Mouse (Mus musculus) CH12F3 (cell line): ENCODE results near the gene Gtf3c1.
"Not testable (repeated sequence)": the region's sequence is repeated elsewhere in the genome, so short reads cannot be mapped to it uniquely, and the experiment has no call there.

Source experiments
- in situ Hi-C: fragments of 300-500 bp; cut with MboI; formaldehyde crosslinking; loops from 2 replicates; pipeline ENCODE4 v1.14.3; 2020; ENCODE audit warnings: low sequenced_read_pairs

Gene Gtf3c1

DNA sequence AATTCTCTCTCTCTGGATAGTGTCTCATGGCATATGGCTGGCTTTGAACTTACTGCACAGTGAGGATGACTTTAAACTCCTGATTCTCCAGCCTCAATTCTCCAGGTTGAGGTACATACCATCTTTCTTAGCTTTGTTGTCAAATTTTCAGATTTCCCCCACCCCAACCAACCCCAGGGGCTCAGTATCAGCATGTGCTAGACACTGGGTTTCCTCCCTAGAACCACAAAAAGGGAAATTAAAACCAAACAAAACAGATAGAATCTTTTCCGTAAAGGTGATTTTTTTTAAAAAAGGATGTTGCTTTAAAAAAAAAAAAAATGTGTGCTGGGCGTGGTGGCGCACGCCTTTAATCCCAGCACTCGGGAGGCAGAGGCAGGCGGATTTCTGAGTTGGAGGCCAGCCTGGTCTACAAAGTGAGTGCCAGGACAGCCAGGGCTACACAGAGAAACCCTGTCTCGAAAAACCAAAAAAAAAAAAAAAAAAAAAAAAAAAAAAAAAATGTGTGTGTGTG is 6.0 kb upstream of the Gtf3c1 start:
- in situ Hi-C loops, result not testable (repeated sequence)

DNA sequence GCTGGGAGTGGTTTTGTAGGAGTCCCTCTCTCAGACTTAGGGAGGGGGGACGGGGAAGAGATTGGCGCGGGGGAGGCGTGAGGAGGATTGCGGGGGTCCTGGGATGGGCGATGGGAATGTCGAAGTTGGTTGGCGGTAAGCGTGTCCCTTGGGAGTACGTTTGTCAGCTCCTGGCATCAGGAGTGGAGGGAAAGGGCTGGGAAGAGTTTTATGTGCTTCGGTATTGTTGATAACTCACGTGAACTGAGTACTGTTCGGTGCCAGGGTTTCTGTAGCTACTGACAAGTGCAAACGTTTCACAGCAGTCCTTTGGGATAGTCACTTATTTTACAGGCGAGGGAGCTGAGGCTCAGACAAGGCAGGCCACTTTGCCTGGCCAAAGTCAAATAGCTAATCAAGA is 520 bp upstream of the Gtf3c1 start:
- in situ Hi-C loops, result no loop called here

DNA sequence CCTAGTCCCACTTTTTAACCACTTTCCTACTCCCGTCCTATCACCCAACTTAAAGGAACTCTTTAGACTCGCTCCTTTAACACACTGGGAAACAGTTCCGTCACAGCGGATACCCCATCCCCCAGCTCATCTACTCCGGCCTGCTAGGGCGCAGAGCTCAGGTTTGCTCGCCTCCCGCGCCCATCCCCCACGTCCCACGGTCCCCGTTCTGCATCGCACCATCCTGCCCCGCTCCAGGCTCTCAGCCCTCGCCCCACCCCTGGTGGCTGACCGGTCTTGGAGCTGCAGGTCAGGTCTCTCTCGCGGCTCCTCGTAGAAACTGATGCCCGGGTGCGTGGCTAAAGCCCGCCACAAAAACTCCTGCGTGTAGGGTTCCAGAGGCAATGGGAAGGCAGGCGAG is 394 bp downstream of the Gtf3c1 start:
- in situ Hi-C loops, result no loop called here

DNA sequence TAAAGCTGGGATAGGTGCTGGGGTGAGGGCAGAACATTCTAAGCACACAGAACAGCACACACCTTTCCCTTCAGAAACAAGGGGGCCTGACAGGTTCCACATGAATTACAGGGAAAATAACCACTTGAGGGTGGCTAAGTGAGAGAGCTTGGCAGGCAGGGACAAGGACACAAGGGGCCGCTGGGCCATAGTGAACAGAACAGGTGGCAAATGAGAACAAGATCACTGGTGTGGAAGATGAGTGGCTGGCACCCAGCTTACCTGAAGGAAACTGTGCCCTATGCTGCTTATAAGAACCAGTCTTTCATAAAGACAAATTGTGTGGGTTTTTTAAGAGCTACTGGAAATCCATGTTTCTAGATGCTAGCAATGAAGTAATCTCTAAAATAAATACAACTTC is 4.8 kb downstream of the Gtf3c1 start:
- in situ Hi-C loops, result no loop called here

DNA sequence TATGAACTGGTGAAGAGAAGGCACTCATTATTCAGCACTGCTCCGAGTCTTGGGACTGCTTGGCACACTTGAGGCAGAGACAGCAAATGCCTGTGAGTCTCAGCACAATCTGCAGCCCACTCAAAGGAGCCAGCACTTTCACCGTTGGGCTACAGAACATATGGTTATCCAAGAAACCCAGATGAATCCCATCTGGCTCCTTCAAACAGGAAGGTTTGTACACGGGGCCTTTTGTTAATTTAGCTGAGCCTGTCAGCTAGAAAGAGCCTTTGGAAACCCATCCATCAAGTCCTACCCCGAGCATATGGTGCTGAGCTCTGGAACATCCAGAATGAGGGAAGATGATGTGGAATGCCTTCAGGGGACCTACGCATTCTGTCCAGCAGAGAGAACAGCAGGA is 13.5 kb downstream of the Gtf3c1 start:
- in situ Hi-C loops, result no loop called here

DNA sequence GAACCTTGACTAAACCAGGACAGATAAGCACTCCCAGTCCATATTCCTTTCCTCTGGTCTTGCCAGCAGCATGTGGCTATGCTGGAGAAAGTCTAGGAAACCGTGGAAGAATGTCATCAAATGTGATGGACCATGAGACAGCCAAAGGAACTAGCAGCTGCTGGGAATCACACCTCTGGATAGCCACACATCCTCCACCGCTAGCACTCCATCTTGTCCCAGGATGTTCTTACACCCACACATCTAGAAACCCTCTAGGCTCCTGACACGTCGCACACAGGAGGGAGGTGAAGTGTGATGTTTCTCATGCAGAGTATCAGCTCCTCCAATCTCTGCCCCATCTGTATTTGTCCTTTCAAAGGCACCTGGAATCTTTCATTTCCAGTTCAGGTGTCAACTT is 17.1 kb downstream of the Gtf3c1 start:
- in situ Hi-C loops, result no loop called here

DNA sequence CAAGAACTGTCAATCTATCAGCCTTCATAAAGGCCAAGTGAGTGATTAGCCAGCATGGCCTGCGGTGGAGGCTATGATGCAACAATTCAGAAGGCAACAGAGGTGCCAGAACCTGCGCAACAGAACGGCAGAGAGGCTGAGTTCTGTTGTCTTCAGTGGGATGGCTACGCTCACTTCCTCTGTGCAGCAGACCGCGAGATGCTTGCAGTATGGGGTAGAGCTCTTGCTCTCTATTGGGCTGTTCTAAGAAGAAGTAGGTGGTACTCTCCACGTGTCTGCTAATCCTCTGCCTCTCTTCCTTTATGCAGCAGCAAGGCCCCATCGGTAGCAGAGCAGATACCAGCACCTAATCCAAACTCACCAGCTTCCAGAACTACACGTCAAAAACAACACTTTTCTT is 27.6 kb downstream of the Gtf3c1 start:
- in situ Hi-C loops, result no loop called here

DNA sequence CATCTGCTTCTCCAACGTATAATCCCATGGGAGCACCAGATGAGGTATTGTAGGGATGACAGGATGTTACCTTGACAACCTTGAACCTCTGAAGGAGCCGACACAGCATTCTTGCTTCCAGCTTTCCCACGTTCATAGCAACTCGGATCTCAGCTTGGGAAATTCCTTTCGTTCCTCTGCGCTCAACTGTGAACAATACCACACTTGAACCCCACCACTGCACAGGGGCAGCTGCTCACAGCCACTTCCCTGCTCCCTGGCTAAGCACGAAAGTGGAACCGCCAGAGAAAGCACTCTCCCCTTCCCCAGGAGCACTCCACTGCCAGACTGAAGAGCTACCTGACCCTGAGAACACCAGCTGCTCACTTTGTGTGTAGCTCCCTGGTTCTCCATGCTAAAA is 28.8 kb downstream of the Gtf3c1 start:
- in situ Hi-C loops, result no loop called here

DNA sequence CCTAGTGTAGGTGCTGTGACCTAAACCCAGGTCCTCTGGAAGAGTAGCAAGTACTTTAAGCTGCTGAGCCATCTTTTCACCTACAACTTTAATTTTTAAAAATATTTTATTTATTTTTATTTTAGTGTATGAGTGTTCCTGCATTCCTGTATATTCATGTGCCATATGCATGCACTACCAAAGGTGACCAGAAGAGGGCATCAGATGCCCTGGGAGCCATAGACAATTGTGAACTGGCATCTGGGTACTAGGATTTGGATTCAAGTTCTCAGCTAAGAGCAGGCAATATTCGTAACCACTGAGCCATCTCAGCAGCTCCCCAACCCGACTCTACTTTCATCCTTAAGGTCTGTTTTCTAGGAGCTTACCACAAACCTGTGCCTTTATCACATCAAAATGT is 32.7 kb downstream of the Gtf3c1 start:
- in situ Hi-C loops, result no loop called here

DNA sequence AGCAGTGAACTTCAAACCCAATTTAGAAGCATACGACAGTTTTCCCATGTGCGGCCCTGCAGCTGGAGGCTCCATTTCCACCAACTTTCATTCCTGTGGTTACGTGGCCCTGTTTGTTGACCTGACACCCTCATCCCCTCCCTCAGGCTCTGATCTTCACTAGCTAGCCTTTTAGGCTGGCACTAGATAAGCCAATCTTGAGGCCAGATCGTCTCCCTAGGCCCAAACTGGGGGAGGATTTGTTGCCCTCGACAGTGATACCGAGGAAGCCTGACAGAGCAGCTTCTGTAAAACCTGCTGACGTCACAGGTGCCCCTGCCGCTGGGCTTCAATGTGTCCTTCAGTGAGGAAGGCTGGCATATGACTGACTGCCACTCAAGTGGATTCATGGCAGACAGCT is 36.2 kb downstream of the Gtf3c1 start:
- in situ Hi-C loops, result no loop called here

DNA sequence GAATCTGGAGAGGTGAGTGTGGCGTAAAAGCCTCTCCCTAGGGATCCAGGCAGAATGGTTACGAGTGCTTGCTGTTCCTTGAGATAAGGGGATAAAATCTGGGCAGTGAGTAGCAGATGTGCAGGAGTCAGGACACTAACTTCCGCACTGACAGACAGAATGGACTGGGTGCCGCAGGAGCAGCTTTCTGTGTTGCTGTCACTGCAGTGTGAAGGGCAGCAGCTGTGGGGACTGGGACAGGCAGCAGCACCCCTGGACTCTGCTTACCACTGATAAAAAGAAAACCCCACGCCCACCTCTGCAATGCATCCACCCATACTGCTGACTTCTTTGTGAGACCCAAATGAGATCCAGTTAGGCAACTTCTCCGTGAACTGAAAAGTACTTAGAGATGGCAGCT is 36.7 kb downstream of the Gtf3c1 start:
- in situ Hi-C loops, result no loop called here

DNA sequence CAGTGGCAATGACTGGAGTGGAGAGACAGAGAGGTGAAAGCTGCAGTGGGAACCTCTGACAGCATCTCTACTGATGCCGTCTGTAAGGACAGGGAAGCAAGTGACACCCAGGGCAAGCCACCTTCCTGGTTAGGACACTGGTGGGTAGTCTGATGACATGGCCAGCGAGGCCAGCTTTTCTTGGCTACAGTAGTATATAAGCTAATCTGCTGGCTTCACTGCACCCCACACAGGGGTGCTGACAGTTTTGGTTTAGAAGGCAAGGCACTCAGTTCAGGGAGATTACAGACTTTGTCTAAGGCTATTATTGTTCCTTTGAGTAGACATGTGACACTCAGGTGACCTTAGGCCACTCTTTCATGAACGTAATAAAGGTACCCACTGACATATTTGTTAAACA is 43.9 kb downstream of the Gtf3c1 start:
- in situ Hi-C loops, result no loop called here

DNA sequence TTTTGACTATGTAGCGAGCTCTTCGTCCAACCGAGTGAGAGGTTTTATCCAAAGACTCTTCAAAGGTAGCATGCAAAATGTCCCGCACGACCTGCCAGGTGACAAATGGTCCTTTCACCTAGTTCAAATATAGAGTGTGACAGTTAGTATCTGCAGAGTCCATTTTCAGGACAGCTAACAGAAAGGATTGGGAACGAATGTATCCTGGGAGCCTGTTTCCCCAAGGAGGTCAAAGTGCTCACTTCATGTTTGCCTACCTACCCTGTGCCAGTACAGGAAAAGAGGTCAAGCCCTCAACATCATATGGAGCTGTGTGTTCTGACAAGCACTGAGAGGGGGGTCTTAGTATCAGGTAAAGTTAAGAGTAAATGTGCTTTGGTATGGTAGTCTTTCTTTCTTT is 50.1 kb downstream of the Gtf3c1 start:
- in situ Hi-C loops, result no loop called here

DNA sequence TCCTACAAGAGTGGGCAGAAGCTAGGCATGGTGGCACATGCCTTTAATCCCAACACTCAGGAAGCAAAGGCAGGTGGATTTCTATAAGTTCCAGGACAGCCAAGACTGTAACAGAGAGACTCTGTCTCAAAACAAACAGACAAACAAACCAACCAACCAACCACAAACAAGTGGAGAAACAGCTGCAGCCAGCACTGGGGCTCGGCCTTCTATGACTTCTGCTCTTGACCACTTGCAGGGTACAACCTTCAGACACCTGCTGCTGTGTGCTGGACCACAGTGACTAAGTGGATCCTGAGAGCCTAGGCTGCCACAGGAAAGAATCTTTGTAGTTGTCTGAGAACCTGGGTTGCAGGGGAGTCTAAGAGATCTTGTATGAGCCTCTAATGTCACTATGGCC is 58.6 kb downstream of the Gtf3c1 start:
- in situ Hi-C loops, result no loop called here

DNA sequence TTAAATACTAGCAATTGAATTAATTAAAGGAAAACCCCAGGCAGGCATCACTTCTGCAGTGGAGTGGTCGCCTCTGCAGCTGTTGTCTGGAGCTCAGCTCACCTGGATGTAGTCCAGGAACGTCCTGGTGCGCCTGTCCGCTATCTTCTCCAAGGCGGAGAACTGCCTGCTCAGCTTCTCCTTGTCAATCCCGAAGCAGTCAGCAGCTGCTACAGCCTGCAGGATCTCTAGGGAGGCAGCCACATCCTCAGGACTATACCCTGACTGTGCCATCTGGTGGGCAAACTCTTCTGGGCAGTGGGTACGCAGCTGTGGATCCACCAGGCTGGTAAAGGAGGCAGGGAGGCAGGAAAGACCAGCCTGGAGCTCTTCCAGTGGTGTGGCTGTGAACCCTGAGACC is 62.2 kb downstream of the Gtf3c1 start:
- in situ Hi-C loops, result no loop called here

DNA sequence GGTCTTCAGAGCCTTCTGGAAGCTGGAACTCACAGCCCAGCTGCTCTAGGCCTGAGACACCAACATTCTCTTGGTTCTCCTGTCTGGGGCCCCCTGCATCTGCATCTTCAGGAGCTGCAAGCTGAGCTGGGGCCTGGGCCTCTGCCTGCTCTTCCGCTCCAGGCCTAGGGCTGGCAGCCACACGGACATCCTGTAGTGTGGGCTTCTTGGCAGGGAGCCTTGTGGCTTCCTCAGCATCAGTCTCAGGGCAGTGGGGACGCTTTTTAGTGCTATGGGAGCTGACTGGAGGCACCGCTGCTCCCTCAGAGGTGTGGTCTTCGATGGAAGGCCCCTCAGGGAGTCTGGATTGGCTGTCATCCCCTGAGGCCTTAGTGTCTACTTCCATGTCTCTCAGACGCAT is 63.7 kb downstream of the Gtf3c1 start:
- in situ Hi-C loops, result no loop called here

DNA sequence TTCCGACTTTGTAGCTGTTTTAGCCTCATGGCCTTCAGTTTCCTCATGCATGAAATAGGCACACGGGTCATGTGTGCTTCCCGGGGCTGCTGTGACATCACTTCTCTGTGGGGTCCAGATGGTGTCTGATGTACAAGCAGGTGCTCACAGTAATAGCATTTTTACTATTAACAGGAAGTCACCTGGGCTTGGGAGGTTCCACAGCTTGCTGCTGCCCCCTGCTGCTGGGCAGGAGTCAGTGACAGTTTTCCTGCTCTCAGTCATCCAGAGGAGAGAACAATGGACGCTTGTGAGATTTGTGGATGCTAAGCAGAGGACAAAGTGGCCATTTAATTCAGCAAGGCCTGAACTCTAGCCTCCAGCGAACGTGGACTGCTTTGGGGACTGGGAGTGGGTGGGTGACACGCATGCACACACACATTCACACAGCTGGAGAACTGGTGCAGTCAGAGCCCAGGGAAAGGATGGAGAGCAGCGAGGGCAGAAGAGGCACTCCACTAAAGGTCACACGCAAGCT is 68.7 kb downstream of the Gtf3c1 start:
- in situ Hi-C loops, result no loop called here

DNA sequence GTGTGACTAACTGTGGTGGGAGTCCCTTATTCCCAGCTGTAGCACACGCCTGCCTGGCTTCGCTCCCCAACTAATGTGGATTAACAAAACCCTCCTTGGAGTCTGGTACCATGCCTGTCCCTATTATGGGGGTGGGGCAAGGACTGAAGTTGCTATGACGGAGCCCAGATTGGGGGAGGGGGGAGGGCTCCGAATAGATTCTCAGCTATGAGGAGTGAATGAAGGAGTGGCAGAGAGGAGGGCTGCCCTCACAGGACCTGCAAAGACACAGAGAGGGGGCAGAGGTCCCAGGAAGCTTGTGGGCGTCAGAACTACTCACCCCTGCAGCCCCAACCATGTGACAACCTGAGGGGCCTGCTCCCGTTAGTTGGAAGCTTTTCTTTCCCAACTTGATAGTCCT is 69.2 kb downstream of the Gtf3c1 start:
- in situ Hi-C loops, result no loop called here

DNA sequence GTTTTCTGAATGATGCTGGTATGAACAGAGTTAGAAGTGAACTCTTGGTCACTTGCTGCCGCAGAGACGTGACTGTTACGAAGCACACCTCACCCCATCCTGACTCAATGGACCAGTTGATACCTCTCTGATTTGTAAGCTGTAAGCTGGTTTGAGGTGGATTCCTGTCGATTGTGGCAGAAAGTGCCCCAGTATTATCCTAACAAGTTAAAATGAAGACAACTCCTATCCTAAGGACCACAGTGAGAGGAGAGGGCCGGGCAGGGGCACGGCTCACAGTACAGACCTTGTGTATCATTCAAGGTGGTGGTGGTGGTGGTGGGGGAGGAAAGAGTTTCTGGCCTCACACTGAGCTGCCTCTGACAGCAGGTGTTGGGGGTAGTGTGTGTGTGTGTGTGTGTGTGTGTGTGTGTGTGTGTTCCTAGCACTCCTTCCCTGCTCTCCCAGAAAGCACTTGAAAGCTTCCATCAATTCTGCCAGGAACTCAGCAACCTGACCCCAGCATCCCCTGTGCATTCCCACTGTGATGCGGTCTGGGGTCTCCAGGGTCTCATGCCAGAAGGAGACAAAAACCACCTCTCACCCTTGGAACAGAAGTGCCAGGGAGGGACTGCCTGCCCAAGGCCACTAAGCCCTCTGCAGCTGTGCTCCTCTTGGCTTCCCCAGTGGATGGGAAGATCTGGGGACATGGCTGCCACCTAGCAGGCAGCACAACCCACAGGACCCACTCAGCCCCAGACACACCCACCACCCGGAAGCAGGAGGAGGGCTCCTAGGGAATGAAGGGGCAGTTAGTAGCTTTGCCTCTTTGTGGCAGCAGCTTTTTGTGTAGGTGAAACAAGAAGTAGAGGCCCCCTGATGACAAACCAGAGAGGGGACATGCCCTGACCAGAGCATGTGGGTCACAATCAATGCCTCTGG is 70.1 kb downstream of the Gtf3c1 start:
- in situ Hi-C loops, result no loop called here

DNA sequence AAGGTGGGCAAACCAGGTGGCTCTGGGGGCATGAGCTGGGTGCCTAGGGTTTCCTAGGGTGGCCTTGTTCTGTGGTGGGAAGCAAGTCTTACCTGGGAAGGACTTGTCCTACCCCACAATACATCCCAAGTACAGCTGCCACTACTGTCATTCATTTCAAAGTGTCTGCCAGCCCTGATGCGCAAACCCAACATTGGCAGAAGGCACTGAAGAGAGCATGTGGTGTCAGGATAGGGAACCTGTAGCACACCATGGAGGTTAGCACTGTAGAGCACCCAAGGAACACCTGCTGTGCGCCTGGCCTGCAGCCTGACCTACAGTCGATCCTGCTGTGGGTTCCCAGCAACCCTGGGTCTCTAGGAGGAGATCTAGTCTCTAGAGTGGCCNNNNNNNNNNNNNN is 76.6 kb downstream of the Gtf3c1 start:
- in situ Hi-C loops, result no loop called here

DNA sequence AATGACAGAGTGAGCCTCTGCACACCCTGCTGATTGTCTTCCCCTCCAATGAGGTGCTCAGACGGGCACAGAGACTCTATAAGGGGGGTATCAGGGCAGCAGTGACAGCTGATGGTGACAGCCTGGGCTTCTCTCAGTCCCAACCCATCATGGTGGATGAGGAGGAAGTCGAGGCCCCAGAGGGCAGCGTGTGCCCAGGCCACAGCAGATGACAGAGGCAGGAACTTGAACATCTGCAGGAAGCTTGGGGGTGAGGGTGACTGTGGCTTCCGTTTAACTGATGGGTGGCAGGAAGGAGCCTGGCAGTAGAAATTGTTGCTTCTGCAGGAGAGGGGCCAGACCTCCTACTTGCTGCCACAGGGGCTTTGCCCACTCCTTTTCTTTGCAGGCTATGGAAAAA is 77.3 kb downstream of the Gtf3c1 start:
- in situ Hi-C loops, result no loop called here

DNA sequence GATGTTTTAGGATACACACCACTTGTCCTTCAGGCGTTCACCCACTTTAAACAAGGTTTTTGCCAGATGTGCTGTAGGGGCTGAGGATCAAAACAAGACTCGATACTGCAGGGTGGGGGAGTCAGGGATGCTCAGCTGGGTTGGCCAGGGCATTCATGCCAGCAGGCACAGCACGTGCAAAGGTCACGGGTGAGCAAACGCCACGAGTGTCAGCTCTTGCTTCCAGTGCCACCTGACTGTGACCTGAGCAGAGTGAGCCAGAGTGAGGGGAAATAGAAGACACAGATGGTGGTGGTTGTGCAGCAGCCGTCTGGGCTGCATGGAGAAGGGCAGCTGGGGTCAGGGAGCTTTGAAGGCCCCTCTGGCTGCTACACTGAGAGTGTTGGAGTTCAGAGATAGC is 81.8 kb downstream of the Gtf3c1 start:
- in situ Hi-C loops, result no loop called here

DNA sequence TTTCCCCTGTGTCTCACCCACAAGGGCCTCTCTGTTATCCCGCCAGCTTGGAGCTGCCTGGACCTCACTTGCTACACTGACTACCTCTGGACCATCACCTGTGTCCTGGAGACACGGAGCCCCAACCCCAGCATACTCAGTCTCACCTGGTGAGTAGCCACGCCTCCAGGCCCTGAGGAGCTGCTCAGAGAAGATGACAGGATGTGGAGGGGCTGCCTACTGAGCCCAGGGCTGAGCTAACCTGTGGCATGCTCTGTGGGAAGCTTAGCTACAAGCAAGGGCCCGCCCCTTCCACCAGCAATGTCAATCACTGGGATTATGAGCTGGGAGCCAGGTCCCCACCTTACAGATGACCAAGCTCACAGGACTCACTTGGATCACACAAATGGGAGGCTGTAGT is 82.4 kb downstream of the Gtf3c1 start:
- in situ Hi-C loops, result no loop called here
